Mouse (Mus musculus): ENCODE measurements around the gene Trank1. TPM values are rescaled to one million over a fixed set of nuclear protein-coding genes. Genes with fewer than 3 reads are reported as not detected.

Gene Trank1
- polyA plus RNA-seq, 1 experiment = 0.10 TPM

DNA sequence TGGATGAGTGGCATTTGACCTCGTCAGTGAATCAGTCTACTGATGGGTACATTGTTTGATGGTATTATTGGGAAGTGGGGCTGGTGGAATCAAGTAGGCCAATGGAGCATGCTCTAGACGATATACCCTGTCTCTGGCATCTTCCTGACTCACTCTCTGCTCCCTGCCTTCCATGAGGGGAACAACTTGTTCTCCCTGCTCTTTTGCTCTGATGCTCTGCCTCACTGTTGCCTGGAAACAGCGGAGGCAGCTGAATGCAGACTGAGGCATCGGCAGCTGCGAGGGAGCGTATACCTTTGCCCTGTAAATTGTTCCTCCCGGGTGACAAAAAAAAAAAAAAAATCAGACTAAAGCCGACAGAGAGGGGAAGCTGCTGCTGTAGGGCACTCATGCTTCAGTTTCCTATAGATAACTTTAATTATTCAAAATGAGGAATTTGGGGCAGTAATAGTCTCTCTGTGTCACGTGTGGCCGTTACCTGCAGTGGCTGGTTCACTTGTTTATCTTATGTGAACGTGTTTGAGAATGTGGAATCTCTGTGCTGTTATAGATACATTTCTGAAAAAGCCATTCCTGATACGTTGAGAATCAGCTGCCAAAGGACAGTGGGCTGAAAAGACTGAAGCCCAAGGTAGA, 9.2 kb upstream of the Trank1 start:
- no peak for DNase-seq (ENCODE audit: low spot score)

DNA sequence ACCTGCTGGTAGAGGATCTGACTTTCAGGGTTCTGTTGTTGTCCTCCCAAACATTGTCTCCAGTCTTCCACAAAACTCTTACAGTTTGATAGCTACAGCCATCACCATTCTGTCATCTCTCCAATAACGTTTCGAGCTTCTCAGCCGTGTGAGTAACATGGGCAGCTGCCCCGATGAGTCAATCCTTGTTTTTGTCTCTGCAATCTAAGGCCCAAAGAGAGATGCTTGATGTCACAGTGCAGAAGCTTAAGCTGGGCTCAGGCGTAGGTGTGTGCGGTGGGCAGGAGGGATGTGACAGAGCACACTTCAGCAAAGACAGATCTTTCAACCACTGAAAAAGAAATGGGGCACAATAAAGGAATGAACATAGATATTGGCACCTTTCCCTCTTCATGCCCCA, 7.5 kb upstream of the Trank1 start:
- DNase-seq (ENCODE audit: low spot score) = no peak

DNA sequence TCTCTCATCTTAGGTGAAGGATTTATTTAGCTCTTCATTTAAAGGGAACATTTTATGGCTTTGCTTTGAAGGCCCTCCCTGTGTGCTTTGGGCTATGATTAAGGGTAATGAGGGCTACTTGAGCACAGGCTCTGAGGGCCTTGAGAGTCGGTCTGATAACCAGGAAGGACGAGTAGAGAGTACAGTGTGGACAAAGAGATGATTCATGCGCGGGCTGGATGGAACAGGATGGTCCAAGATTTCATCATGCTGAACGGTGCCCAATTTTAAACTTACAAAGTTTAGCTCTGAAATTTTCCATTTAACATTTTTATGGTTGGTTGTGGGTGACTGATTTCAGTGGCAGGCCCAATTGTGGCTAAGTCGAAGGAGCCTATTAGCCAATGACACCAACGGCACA, 5.4 kb upstream of the Trank1 start:
- DNase-seq (ENCODE audit: low spot score) = no peak

DNA sequence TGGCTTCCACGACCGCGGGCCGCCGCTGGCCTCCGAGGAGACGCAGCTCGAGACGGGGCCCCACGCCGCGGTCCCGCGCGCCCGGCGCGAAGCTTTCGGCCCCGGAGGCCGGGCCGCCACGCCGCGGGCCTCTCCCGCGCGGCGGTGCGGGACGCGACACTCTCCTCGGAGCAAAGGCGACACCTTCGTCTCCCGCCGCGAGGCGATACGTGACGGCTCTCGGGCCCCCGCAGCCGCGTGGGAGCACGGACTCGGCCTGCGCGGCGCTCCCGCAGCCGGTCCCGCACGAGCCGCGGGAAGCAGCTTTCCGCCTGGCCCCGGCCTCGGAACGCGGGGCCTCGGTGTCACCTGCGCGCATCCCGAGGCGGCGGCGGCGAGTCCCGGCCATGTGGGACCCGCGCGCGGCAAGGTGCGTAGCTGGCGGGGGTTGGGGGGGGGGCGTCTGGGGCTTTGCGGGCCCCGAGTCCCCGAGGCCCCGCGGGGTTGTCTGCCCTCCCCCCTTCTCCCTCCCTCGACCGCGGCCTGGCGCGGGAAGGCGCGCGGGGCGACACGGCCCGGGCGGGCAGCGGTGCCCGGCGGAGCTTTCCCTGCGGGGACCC, 403 bp downstream of the Trank1 start:
- no peak for DNase-seq (ENCODE audit: low spot score)

DNA sequence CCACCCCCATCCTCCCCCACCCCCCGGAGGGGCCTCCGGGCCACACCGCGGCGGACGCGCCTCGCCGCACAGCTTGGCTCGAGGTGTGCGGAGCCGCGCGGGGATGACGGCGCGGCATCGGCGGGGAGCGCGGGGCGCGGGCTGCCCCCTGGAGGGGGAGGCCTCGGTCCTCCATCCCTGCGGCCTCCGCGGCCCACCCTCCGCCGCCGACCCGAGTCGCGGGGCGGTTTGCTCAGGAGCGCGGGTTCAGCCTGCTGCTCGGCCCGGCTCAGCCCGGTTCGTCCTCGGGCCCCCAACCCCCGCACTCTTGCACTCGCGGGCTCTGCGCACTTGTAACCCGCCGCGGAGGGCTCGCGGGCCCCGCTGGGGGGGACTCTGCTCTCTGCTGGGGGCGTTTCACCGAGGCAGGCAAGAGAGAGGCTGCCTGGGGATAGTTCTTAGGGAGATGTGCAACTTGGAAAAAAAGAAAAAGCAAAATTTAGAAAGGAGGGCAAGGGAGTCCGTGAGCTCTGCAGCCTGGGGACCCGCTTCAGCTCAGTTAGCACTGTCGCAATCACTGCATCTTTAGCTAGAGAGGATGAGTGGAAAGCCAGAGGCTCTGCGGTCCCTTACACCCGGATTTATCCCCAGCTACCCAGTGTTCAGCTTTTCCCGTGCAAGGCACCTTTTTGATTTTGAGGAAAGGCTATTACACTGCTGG, 1.1 kb downstream of the Trank1 start:
- DNase-seq (ENCODE audit: low spot score) = no peak

DNA sequence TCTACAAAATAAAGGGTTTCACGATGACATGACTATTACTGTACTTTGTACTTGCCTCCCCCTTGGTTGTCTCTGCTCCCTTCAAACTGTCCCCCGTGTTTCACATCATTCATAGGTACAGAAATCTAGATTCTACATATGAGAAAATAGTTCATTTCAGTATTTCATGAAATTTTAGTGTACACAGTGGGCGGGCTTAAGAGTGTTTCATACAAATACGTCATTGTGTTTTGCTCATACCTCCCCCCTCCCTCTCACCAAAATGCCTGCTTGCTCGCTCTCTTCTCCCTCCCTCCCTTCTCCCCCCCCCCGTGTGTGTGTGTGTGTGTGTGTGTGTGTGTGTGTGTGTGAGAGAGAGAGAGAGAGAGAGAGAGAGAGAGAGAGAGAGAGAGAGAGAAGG, 1.8 kb downstream of the Trank1 start:
- no peak for DNase-seq (ENCODE audit: low spot score)

DNA sequence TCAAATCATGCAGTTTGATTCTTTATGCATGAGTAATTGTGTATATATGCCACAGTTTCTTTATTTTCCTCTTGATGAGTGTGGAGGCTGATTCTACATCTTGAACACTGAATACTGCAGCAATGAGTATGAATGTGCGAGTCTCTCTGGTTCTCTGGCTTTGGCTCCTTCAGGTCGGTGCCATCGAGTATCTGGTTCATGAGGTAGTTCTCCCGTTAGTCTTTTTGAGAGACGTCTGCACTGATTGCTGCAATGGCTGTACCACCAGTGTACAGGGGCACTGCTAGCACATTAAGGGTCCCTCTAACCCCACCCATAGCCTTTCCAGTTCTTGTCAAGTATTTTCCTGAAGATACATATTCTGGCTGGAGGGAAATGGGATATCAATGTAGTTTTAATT, 2.3 kb downstream of the Trank1 start:
- no peak for DNase-seq (ENCODE audit: low spot score)

DNA sequence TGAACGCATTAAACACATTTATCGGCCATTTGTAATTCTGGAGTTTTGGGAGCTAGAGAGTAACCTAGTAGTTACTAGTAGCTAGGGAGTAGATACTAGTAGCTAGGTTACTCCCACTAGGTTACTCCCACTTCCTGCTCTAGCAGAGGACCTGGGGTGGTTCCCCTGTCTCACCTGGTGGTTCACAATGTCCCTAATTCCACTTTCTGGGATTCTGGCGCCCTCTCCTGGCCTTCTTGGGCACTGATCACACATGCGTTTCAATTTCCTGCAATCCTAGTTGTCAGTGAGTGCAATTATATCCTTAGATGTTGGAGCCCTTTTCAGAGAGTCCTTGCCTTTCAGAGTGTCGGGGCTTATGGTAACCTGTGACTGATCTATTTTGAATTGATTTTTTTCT, 2.7 kb downstream of the Trank1 start:
- DNase-seq (ENCODE audit: low spot score) = no peak

DNA sequence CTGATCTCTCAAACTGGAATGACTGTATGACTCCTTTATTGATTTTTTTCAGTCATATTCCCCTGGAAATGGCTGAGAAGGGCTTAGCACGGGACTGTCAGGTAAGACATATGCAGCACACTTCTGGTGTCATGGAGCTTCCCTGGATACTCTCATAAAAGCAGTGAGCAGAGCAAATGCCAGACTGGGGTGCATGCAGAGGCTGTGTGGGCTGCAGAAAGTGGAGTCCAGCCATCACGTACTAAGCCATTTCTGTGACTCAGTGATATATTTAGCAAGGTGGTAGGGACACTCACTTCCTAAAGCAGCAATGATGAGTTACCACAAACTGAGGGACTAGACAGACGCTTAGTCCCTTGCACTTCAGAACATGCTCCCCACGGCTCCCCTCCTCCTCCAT, 9.4 kb downstream of the Trank1 start:
- no peak for DNase-seq (ENCODE audit: low spot score)

DNA sequence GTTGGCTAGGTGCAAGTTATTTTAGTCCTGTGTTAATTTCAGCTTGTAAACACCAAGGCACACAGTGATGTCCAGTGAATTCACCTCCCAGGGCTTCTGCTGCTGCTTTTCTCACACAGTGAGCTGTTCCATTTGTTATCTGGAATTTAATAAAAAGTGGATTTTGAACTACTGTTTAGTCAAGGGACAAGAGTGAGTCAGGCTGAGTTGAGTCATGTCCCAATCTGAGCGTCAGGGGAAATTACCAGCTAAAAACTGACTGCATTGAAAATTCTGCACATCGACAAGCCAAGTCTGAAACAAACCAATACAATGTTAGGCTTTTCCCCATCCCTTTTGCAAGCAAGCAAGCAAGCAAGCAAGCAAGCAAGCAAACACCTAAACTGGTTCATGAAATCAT, 13.3 kb downstream of the Trank1 start:
- no peak for DNase-seq (ENCODE audit: low spot score)

DNA sequence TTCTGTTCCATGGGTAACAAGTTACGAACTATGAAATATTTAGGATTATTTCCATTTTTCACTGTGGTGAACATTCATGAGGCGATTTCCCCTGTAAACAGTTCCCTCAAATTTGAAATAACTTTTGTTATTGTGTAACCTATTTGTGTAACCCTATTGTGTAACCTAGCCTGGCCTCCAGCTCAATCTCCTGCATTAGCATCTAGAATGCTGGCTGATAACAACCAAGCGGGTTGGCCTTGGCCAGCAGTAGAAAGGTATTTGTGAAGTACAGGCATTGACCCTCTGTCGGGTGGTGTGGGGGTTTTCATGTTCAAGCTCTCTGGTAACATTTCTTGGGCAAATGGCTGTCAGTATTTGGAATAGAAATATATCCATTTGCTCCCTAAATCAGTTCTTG, 18.3 kb downstream of the Trank1 start:
- no peak for DNase-seq (ENCODE audit: low spot score)

DNA sequence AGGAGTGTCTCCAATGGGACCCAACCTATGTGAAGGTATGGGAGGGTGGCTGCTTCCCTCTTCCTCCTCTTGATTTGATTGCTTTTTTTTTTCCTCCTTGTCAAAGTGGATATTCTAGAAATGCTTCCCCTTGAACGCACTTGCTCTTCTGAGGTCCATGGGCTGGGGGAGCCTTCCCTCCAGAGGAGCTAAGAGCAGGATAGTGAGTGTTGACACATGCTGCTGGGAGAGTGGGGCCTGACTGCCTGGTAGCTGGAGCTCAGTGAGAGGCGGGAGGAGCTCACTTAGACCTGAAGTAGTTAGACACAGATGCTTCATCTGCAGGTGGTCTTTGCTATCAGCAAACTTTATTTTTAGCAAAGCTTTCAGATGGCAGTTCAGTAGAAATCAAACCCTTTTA, 22.3 kb downstream of the Trank1 start:
- DNase-seq (ENCODE audit: low spot score) = no peak

DNA sequence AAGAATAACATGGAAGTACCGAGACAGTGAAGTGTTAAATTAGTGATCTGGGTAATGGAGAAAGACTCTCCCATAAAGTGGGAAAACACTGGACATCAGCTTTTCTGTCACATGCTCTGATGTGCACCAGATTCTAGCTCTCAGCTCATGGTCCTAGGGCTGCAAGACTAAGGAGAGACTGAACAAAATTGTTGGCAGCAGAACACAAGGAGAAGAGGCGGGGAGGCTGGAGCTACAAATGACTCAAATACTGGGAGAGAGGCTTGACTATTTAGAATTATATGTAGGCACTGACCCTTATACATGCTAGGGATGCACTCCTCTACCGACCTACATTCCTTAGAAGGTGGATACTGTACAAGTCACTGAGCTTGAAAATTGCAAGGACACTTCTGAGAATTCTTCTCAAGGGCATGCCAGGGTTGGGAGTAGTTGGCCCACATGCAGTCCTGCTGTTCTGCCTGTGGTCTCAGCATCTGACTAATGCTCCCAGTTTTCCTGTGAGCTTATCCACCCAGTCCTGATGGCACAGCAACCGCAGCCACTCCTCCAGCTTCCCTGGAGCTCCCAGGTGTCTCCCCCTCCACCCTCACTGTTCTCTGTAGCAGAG, 23.1 kb downstream of the Trank1 start:
- DNase-seq (ENCODE audit: low spot score) = no peak

DNA sequence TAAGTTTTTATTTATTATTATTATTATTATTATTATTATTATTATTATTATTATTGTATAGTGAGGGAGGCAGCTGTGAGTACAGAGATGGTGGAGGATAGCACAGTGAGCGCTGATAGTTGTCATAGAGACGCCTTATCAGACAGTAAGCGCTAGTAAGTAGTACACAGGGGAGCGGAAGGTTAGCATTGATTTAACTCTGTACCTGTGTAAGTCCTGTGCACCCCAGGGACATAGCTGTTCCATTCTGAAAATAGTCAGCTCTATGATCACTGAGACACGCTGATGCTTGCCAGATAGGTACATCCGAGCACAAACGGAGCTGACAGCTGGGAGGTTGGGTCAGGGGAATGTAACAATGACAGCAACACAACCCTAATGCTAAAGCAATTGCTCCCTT, 39.7 kb downstream of the Trank1 start:
- no peak for DNase-seq (ENCODE audit: low spot score)

DNA sequence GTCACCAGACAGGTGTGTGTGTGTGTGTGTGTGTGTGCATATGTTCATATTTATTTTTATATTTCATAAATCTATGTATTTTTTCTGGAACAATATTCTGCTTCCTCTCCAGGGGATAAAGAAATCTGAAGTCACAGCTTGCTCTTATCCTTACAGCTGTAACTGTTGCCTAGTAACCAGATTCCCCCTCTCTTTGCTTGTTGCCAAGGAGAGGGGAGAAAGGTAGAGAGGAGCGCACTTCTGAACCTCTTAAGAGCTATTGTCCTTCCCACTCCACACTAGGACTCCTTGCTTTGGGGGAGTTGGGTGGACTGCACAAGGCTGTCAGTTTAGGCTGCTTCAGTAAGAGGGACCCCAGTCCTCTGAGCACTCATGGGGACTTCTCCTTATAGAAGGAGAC, 40.1 kb downstream of the Trank1 start:
- no peak for DNase-seq (ENCODE audit: low spot score)

DNA sequence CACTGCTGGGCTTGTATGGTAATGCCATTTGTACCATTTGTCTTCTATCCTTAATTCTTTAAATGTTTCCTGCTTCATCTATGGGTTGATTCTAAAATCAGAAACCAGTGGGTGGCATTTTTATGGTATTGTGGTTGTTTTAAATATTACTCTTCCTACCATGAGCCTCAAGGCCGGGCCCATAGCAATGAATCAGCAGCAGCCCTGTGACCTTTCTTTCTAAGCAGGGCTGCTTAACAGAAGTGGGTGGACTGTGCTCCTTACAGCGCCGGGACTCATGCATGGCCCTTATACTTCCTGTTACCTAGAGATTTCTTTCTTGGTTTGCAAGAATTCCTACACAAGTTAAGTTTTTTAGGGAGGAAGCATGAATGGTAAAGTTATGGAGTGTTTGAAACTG, 41.1 kb downstream of the Trank1 start:
- no peak for DNase-seq (ENCODE audit: low spot score)

DNA sequence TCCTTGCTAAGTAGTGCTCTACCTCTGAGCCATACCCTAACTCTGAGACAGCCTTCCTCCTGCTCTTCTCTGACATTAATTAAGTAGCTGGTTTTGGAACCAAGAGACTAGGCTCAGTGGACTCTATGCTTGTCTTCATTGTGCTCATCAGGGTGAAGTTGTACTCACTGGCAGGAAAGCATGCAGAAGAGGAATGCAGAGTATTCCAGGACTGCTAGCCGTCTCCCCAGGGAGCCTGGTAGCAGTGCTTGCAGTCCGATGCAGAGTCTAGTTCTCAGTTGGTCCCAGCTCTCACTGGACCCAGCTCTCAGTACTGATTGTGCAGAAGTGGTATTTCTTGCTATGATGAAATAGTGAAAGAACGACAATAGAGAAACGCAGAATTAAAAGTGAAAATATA, 43.5 kb downstream of the Trank1 start:
- no peak for DNase-seq (ENCODE audit: low spot score)

DNA sequence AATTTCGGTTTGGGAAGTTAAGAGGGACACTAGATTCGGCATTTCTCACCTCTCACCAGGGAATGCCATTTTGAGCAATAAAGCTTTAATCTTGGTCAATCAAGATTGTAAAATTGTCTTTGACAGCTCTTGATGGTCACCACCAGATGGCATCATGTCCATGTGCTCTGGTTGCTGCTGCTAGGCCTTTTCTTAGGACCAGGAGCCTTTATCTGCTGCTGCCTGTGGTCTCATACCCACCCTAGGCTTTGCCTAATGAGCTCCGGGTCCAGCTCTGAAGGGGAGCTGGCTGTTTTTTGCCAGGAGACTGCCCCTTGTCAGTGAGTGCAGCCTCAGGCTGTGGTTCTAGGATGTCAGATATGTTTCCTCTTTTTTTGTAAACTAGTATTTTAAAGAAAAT, 44.8 kb downstream of the Trank1 start:
- DNase-seq (ENCODE audit: low spot score) = no peak

DNA sequence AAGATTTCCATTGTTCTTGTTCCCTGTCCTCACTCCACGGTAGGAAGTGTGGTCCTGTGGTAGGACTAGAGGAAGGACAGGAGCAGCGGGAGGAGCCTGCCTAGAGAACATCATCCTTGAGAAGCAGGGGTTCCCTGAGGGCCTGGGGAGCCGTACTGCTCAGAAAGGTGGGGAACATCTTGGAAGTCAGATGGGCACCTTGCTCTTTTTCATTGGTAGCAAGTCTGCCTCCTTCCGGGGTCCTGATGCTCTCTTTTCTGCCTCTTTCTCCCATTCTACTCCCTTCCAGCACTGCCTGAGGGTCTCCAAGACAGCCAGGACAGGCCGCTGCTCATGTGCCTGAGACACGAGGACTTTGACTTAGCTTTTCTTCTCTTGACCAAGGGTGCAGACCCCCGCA, 52.1 kb downstream of the Trank1 start:
- DNase-seq (ENCODE audit: low spot score) = no peak

DNA sequence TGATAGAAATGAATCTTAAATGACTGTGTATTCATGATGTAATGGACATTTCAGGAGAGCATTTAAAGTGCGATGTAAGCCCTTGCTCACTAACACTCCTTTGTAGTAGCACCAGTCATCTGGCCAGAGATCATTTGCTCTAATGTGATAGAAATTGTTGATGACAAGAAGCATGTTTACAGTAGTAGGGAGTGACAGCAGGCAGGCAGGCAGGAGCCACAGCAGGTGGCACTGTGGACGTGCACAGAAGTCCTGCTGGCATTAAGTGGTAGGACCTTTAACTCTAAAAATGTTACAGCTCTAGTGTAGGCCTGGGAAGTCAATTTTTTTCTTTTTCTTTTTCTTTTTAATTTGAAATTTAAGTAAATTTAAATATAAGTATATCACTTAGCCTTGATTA, 56.2 kb downstream of the Trank1 start:
- no peak for DNase-seq (ENCODE audit: low spot score)

DNA sequence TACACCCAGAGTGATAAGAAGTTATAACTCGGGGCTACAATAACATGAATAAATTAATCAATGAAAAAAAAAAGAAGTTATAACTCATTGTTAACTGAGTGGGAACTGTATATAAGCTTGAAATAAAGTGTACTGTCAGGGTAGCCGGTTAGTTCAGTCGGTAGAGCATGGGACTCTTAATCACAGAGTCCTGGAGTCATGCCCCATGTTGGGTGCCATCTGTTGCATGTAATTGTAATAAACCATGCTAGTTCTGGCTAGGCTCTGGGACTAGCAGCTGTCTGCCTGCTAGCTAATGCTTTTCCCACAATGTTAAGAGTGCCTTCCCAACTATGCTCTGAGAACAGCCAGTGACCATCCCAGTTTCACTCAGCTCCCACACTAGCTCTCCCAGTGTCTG, 60.5 kb downstream of the Trank1 start:
- no peak for DNase-seq (ENCODE audit: low spot score)

DNA sequence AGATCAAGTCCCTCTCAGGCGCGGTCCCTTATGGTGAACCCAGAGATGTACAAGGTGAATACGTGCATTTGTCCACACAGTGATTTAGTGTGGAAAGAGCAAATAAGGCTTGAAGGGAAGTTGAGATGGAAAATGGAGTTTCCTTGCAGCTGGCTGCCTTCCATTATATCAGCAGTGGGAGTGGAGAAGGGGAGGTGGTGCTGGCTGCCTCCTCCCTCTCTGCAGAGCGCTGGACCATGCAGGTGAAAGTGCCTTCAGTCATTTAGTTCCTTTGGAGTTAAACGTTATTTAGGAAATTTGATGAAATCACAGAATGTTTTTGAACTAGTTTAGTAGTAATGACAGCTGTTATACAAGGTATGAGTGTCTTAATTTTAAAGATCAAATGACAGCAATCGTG, 66.3 kb downstream of the Trank1 start:
- DNase-seq (ENCODE audit: low spot score) = no peak

All from urinary bladder, adult 2 months (tissue).